Mouse (Mus musculus): Measurements from ENCODE around the gene Pold1.
A peak's percentile ranks its signal among the peaks of the same experiment; 100 is the strongest.

The Pold1 gene

GRCm38 (mm10) chr7:44526414-44527154, 22.1 kb downstream of the Pold1 start:
- peak; percentile 44 for DNase-seq (ENCODE audit: low read depth, low spot score)

- no peak for DNase-seq (ENCODE audit: low read depth, low spot score)
Measured at GRCm38 (mm10) chr7:44525126-44525832, 23.4 kb downstream of the Pold1 start.

- DNase-seq (ENCODE audit: low read depth, low spot score), result peak; percentile 54
Measured at GRCm38 (mm10) chr7:44524502-44524901, 24.1 kb downstream of the Pold1 start, which contains the start of gene Mybpc2. Mybpc2 (minus strand) TSS chr7:44524656.

GRCm38 (mm10) chr7:44523056-44523455, 25.6 kb downstream of the Pold1 start:
- DNase-seq (ENCODE audit: low read depth, low spot score), result no peak

DNA sequence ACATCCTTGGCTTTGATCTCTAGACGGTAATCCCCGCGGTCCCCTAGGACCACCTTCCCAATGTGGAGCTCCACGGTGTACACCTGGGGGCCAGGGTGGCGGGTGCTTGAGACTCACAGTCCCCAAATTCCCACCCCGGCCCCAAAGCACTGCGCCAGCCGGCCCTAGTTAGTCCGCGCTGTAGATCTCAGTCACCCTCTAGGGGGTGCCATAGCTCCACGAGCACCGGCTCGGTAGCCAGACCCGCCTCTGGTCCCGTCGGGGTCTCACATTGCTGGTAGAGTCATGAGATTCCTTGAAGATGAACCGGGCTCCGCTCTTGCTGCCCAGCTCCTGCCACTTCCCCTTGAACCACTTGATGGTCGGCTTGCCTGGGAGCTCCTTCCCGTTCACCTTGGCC, 26.9 kb downstream of the Pold1 start:
- peak; percentile 85 for DNase-seq (ENCODE audit: low read depth, low spot score)

DNA sequence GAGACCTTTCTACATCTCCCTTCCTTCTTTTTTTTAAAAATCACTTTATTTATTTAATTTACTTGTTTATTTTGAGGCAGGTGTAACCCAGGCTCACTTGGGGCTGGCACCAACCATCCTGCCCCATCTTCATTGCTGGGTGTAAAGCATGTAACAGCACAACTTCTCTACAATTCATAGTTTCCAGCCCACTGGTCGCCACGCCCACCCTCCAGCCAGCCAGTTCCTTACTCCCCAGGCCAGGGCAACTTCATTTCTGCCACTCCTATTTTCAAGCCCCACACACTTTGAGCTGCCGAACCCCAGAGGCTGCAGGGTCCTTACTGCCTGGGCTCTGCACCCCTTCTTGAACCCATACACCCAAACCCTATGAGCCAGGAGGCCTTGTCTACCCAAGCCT, 27.7 kb downstream of the Pold1 start:
- DNase-seq (ENCODE audit: low read depth, low spot score), result no peak

GRCm38 (mm10) chr7:44519240-44519913, 29.3 kb downstream of the Pold1 start:
- DNase-seq (ENCODE audit: low read depth, low spot score), result peak; percentile 85

GRCm38 (mm10) chr7:44507491-44507890, 41.2 kb downstream of the Pold1 start:
- DNase-seq (ENCODE audit: low read depth, low spot score), result no peak

DNA sequence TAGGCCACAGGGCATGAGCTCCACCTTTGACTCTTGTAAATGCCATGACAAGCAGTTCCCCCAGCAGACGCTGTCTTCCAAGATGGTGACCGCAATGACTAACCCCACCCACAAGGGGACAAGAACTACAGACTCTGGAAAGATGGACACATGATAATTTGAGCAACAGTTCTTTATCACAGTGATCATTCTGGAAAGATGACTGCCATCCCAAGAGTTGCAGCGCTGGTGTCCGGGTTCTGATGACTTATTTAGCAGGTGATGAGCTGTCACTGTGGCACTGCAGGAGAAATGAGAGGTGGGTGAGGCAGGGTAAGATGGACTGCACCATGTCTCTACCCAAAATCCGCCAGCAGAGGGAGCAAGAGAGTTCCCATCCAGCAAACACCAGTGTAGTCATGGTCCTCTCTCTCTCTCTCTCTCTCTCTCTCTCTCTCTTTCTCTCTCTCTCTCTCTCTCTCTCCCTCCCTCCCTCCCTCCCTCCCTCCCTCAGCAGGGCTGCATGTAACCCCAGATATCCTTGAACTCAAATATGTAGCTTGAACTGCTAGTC, 47.0 kb downstream of the Pold1 start:
- DNase-seq (ENCODE audit: low read depth, low spot score), result peak; percentile 80

- DNase-seq (ENCODE audit: low read depth, low spot score), result peak; percentile 60
Measured at GRCm38 (mm10) chr7:44500046-44500445, 48.6 kb downstream of the Pold1 start.

DNA sequence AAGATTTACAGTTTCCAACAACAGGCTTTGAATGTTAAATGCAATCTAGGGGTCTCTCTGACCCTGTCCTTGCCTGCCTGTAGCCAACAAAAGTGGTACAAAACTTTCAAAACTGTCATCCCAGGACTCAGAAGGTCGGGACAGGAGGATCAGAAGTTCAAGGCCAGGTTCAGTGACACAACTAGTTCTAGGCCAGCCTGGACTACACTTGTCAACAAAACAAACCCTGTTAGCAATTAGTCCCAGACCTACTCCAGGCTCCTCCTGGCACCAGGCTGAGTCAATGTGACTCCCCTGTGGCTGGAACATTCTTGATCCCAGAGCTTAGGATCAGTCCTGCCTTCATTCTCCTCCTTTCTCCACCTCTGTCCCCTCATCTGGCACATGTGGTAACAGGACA, 49.7 kb downstream of the Pold1 start:
- DNase-seq (ENCODE audit: low read depth, low spot score), result no peak

GRCm38 (mm10) chr7:44497361-44498055, 51.1 kb downstream of the Pold1 start:
- no peak for DNase-seq (ENCODE audit: low read depth, low spot score)

DNA sequence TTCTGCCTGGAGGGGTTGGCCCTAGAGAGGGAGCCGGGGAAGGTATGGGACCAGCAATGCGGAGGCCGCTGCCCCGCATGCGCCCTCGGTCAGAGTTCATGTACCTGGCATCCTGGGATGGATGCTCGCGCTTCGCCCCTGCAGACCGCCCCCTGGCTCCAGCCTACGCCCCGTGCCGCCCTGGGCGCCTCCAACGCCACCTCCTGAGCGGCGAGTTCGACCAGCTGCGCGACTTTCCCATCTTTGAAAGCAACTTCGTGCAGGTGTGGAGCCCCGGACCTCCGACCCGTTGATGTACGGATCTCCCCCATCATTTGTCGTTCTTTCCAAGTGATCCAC, 51.9 kb downstream of the Pold1 start:
- no peak for DNase-seq (ENCODE audit: low read depth, low spot score)

GRCm38 (mm10) chr7:44495992-44496770, 52.5 kb downstream of the Pold1 start, which contains the start of the genes Emc10 and Fam71e1:
Emc10 (minus strand) TSS chr7:44496529.
Fam71e1 (plus strand) TSS chr7:44496581.
- DNase-seq (ENCODE audit: low read depth, low spot score), result peak; percentile 100

- DNase-seq (ENCODE audit: low read depth, low spot score), result no peak
Measured at GRCm38 (mm10) chr7:44495086-44495485, 53.6 kb downstream of the Pold1 start.

- DNase-seq (ENCODE audit: low read depth, low spot score), result no peak
Measured at GRCm38 (mm10) chr7:44494681-44495080, 54.0 kb downstream of the Pold1 start.

GRCm38 (mm10) chr7:44492166-44492826, 56.4 kb downstream of the Pold1 start:
- DNase-seq (ENCODE audit: low read depth, low spot score), result no peak

GRCm38 (mm10) chr7:44491391-44491790, 57.3 kb downstream of the Pold1 start:
- no peak for DNase-seq (ENCODE audit: low read depth, low spot score)

- no peak for DNase-seq (ENCODE audit: low read depth, low spot score)
Measured at GRCm38 (mm10) chr7:44490281-44490680, 58.4 kb downstream of the Pold1 start.

DNA sequence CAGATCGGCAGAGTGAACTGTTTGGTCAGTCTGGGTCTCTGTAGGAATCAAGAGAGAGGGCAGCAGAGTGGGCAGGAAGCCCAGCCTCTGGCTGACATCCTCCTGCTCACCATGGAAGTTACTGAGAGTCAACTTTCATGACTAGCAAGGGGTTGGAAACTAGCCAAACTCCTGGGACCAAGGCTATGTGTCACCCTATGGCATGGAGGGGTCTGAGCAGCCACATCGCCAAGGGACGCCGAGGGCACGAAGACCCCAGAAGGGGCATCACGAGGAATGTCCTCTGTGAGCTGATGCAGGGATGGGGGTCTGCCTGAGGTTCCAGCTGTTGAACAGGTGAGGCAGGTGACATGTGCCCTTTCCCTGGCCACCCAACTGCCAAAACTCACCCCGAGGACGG, 60.1 kb downstream of the Pold1 start:
- no peak for DNase-seq (ENCODE audit: low read depth, low spot score)
